Mouse (Mus musculus) embryonic fibroblast, embryonic 13.5 days (primary cell): ENCODE measurements around the gene Ttc28.

ENCODE experiments used
- CTCF ChIP-seq: IDR thresholded peaks from 2 replicates; pipeline ENCODE4 v1.5.1; 2011; ENCODE audit warnings: mild to moderate bottlenecking, control low read depth, low read length, moderate library complexity, borderline replicate concordance; ENCODE audit not compliant: insufficient read depth
- POLR2A ChIP-seq: IDR thresholded peaks from 2 replicates; pipeline ENCODE4 v1.6.1; 2011; ENCODE audit warnings: low read depth, mild to moderate bottlenecking, control low read depth, low read length, moderate library complexity

DNA sequence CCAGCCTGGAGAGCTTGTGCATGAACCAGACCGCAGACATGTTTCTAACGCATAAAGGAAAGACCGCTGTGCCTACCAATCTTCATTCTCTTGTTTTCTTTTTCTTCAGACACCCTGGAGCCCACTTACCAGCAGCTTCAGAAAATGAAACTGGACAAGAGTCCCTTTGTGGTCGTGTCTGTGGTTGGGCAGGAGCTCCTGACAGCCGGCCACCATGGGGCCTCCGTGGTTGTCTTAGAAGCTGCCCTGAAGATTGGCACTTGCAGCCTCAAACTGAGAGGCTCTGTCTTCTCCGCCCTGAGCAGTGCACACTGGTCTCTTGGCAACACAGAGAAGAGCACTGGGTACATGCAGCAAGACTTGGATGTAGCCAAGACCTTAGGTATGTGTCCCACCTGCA is 221.0 kb downstream of the Ttc28 start:
- TF ChIP-seq CTCF (no peak), POLR2A (no peak)
